Mouse (Mus musculus) heart, adult 2 months (tissue): ENCODE measurements around the gene Fxyd7.

Experiments used
- CTCF ChIP-seq: fragments of 200-600 bp; IDR thresholded peaks from 2 replicates; pipeline ENCODE4 v1.8.1; 2022; ENCODE audit warnings: antibody characterized with exemption, mild to moderate bottlenecking, moderate library complexity
- POLR2A ChIP-seq: fragments of 200-500 bp; IDR thresholded peaks from 2 replicates; pipeline ENCODE4 v1.6.1; 2011; ENCODE audit warnings: mild to moderate bottlenecking, low read depth, low read length, control low read depth; ENCODE audit not compliant: insufficient read depth

DNA sequence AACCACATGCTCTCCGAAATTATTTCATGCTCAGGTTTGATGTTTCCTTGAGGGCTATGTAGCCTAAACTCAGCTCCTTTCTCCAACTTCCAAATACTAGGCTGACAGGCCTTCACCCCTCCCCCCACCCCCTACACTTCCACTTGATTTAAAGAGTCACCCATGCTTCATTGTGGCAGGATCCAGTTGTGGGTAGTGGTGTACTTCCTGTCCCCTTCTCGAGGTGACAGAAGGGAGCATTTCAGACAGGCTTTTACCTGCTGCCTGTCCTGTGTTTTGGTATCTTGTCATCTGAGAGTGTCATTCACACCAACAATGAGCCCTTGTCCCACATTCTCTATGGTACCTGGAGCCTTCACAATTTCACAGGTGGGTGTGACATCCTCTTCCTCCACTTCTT, 36.0 kb upstream of the Fxyd7 start:
- TF ChIP-seq POLR2A (no peak), CTCF (no peak)
